Mouse (Mus musculus) B cell, adult 2 months (primary cell): ENCODE measurements around the gene Acad9.
A peak's percentile ranks its signal among the peaks of the same experiment; 100 is the strongest.

Source experiments
- DNase-seq, 2 experiments: peaks; one replicate each; pipeline ENCODE4 v3.0.0; 2022

Acad9 gene

GRCm38 (mm10) chr3:36065843-36066651 lies at the start of gene Acad9:
Acad9 (plus strand) TSS chr3:36065979.
- peak; percentile 95 to 96 for DNase-seq

DNA sequence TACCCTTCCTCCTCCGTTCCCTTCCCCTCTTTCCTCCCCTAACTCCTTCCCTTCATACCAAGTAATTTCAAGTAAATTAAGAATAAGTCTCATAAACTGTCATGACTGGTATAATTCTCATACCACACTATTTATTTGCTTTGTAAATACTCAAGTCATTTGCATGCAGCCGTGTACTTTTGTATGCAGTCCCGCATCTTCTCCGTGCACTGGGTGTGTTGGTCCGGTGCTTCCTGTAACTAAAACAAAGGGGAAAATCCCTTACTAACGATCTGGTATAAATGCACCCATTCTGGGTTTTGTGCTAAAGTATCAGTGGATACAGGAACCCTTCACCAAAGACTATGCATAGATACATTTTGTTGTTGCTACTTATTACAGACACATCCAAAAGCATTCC lies 40.0 kb upstream of the Acad9 start:
- no peak for DNase-seq

DNA sequence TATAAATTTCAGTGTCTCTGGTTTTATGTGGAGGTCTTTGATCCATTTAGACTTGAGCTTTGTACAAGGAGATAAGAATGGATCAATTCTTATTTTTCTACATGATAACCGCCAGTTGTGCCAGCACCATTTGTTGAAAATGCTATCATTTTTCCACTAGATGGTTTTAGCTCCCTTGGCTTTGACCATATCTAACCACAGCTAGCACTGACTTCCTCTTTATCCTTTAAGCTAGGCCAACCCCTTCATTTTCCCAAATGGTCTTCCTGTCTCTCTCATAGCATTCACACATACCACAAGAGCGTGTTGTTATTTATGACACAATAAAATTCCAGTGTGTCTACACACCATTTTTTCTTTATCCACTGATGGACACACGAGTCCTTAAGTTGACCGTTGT lies 35.8 kb upstream of the Acad9 start:
- no peak for DNase-seq

- DNase-seq, result no peak
Observed at GRCm38 (mm10) chr3:36031740-36032510, 33.9 kb upstream of the Acad9 start.

GRCm38 (mm10) chr3:36044520-36044919 lies 21.3 kb upstream of the Acad9 start:
- no peak for DNase-seq

DNA sequence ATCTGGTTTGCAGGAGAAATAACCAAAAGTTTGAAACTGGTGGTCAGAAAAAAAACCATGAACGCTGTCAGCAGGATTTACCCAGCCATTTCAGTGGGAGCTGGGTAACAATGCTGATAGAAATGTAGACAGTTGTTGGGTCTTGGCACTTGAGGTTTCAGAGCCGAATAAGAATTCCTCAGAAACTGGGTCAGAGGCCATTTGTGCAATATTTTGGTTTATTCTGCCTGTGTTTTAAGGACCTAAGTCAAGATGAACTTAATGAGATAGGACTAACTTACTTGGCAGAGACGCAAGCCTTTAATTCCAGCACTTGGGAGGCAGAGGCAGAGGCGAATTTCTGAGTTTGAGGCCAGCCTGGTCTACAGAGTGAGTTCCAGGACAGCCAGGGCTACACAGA lies 20.7 kb upstream of the Acad9 start:
- DNase-seq, result no peak

DNA sequence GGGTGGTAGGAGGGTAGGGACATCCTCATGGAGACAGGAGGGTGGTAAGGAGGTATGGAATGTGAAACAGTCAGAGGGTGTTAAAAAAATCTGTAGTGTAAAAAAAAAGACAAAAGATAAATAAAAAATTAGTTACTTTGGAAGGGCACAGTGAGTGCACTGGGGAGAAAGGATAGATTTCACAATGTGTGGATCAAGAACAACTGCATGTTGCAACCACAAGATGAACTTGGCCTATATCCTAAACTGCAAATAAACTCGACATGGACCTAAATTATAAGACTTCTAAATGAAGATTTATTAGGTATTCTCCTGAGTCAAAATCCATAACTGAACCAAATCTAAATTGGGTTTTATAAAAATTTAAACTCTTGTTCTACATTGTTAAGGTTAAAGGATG lies 16.7 kb upstream of the Acad9 start:
- DNase-seq, result no peak

DNA sequence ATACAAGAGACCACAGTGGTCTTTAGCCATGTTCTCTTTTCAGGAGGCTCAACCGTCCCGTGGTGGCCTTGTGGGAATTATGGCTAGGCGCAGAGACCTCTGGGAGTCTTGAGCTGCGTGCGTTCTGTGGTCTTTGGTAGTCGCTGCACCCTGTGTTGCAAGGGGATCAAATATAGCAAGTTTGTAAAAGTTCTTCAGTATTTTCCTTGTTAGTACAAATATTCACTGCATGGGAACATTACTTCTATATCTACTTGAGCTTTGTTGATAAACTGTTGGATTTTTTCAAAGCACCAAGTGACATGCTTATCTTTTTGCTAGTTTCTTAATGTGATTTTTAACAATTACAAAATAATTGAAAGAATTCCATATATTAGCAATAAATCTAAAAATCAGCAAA lies 12.3 kb upstream of the Acad9 start, which contains the start of gene Ccdc144b:
Ccdc144b (minus strand) TSS at position 101 of the 400 bp plus-strand sequence.
- no peak for DNase-seq

DNA sequence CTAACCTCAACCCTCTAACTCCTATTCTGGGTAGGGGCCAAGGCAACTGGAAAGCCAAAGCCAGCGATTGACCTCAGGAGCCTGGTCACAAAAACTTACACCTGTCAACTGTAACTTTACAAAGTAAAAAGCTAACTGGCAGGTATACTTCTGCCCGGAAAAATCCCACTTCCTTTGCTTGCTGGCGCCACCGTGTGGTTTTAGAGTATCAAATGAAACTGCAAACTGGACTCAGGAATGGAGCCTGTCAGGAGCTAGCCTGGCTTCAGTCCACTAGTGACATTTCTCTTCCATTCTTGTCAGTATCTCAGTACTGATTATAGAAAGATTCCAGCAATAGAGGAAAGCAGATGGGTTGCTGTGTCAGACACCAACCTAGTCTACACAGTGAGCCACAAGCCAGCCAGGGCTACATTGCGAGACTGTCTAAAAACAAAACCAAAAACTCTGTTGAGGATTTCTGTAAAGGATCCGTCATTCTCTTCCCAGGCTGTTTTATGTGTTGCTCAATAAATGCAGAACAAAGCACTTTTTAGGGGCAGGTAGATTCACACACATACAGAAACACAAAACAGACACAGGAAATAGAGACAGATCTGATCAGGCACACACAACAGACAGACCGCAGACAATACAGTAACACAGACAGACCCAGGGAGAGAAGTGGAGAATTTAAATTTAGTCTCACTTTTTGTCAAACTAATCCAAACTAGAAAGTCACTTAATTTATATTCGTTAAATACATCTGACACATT lies 5.5 kb upstream of the Acad9 start:
- peak; percentile 71 to 72 for DNase-seq

DNA sequence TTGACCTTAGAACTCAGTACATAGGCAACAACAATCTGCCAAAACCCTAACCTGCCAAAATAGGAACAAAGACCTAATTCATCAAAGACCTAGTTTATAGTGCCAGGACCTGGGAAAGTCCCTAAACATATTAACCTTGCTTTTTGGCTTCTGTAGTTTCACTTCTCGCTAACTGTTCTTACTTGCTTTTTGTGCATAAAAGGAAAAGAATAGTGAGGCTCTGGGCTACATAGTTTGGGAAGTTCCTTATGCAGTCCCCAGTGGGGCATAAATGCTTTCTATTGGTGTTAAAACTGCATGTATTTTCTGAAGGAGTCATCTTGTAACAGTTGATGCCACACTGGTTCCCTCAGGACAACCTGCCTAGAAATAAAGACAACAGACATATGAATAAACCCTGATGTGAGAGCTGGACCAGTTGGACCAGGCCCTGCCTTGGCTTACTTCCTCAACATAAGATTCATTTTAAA lies 1.2 kb upstream of the Acad9 start:
- DNase-seq, result peak; percentile 57 to 58

DNA sequence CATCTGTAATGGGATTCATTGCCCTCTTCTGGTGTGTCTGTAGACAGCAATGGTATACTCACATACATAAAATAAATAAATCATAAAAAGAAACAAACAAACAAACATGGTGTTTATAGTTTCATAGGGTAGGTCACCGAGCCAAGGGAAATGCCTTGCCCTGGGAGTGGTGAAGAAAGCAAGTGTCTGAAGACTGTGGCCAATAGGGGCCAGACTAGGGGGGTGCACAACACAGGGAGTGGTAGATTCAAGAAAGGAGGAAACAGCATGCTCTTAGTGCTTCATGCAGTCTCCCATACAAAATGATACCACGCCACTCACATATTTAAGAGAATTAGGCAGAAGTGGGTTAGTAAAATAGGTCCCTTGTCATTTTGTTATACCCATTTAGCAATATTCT lies 613 bp upstream of the Acad9 start:
- DNase-seq, result peak in 1 of 2 experiments; percentile 21

DNA sequence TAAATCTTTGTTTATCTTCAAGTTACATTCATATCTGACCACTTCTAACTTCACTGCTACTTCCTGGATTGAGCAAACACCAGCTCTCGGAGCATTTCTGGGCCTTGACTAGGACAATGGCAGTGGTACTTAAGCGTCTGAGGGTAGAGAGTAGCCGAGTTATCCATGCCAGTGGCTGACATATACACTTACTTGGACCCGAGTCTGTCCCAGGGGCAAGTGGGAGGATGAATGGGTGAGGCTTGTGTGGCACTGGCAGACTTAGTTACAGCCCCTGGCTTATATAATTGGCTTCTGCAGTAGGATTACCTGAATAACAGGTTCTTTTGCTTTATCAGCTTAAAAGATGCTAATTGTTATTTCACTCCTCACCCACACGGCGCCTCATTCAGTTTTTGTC lies 2.0 kb downstream of the Acad9 start:
- DNase-seq, result no peak

- DNase-seq, result no peak
Observed at GRCm38 (mm10) chr3:36070436-36070835, 4.7 kb downstream of the Acad9 start.

DNA sequence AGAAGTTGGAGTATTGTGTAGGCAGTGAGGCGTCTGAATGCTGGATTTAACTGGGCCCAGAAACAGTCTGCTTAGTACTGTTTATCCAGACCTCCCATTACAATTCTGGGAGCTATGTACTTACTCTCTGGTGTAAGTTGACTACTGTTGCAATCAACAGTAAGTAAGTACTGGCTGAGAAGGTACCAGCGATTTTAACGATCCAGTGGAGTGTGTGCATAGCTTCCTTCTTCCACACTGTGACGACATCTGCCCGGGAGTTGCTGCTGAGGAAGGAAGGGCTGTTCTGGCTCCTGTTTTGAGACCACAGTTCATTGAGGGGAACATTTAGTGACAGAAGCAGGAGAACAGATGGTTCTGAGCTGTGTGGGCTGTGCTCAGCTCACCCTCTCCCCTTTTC lies 5.3 kb downstream of the Acad9 start:
- DNase-seq, result no peak

- DNase-seq, result no peak
Observed at GRCm38 (mm10) chr3:36074231-36074630, 8.5 kb downstream of the Acad9 start.

GRCm38 (mm10) chr3:36075466-36075865 lies 9.7 kb downstream of the Acad9 start:
- no peak for DNase-seq

- no peak for DNase-seq
Observed at GRCm38 (mm10) chr3:36077386-36077785, 11.6 kb downstream of the Acad9 start.

DNA sequence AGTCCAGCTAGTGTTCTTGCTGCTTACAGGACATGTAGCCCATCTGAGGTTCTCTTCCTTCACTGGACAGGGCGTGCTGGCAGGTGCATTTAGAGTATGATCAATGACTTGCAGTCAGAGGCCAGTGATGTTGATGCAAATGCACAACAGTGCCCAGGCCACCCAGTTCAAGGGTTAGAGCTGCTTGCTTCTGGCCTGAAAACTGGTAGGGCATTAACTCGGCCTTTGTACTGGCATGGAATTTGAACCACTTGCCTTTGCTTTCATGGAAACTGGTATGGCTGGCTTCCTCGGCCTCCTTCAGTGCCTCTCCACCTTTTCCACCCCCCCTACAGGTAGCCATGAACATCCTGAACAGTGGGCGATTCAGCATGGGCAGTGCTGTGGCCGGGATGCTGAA lies 14.1 kb downstream of the Acad9 start:
- no peak for DNase-seq

DNA sequence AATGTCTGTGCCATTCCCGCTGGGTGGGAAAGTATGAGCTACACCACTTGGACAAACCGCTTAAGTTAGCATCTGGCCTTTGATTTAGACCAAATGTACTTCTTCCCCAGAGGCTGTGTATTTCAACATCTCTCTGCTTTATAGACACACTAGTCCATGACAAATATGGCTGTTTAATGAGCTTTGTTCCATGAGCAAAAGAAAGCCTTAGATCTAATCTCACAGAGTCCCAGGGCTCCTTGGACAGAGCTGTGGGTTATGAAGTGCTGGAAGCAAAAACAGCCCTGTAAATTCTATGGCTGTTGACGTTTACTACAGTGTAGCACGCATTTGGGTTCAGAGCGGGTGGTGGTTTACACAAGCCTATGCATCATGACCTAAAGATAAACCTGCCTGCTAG lies 15.0 kb downstream of the Acad9 start:
- no peak for DNase-seq

- no peak for DNase-seq
Observed at GRCm38 (mm10) chr3:36082843-36083242, 17.1 kb downstream of the Acad9 start.

DNA sequence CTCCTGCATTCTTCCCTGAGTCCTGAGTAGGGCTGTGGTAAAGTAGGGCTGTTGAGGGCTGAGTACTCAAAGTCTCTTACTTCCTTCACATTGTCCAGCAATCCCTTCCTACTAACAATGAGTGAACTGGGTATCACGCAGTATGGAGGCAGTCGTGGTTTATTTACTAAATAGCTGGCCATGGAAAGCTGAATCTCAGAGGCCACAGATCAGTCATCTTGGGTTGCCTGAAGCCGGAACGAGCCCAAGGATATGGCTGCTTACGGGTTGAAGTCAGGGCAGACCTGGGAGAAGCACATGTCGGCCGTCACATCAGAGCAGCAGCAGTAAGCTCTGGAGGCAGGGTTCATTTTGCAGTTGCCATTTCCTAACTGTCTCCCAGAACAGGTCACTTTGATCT lies 17.6 kb downstream of the Acad9 start:
- no peak for DNase-seq

- DNase-seq, result no peak
Observed at GRCm38 (mm10) chr3:36085394-36085793, 19.6 kb downstream of the Acad9 start.

GRCm38 (mm10) chr3:36087591-36087990 lies 21.8 kb downstream of the Acad9 start:
- no peak for DNase-seq
